Mouse (Mus musculus) MEL (cell line): ENCODE results near the gene Sdhc. TPM values are rescaled to one million over a fixed set of nuclear protein-coding genes. Genes with fewer than 3 reads are reported as not detected.

Experiments used
- DNase-seq: peaks from one replicate; pipeline ENCODE4 v3.0.0; 2011; ENCODE audit warnings: low read depth, low spot score
- H3K27ac ChIP-seq: 2 replicates; pipeline ENCODE4 v1.5.1; 2012; ENCODE audit warnings: low read depth, mild to moderate bottlenecking, control low read depth, low read length, moderate library complexity; ENCODE audit not compliant: control insufficient read depth
- H3K27me3 ChIP-seq, 2 experiments: fragments of 150-350 bp in 1 of 2; sonication (generic) in 1 of 2; 2 replicates each; pipeline ENCODE4 v1.6.1; 2012; ENCODE audit warnings: low read length in 2 of 2, mild to moderate bottlenecking in 2 of 2, improper control_type of control experiment in 1 of 2, moderate library complexity in 1 of 2; ENCODE audit not compliant: insufficient read depth in 2 of 2, control insufficient read depth in 1 of 2
- H3K36me3 ChIP-seq, 2 experiments: 2 replicates each; pipeline ENCODE4 v1.6.1; 2012 to 2014; ENCODE audit warnings: low read length in 2 of 2, improper control_type of control experiment in 1 of 2, inconsistent platforms in 1 of 2, mild to moderate bottlenecking in 1 of 2; ENCODE audit not compliant: insufficient read depth in 2 of 2, control insufficient read depth in 1 of 2
- H3K4me1 ChIP-seq, 2 experiments: fragments of 150-350 bp in 1 of 2; sonication (generic) in 1 of 2; 2 replicates each; pipeline ENCODE4 v1.6.1; 2012; ENCODE audit warnings: low read length in 2 of 2, improper control_type of control experiment in 1 of 2, mild to moderate bottlenecking in 1 of 2; ENCODE audit not compliant: insufficient read depth in 2 of 2, control insufficient read depth in 1 of 2
- H3K4me3 ChIP-seq, 2 experiments: fragments of 150-350 bp in 1 of 2; sonication (generic) in 1 of 2; 2 replicates each; pipeline ENCODE4 v1.5.1; 2012; ENCODE audit warnings: low read depth in 2 of 2, low read length in 2 of 2, mild to moderate bottlenecking in 2 of 2, moderate library complexity in 2 of 2, control low read depth in 1 of 2, improper control_type of control experiment in 1 of 2; ENCODE audit not compliant: control insufficient read depth in 1 of 2, insufficient read depth in 1 of 2
- H3K79me2 ChIP-seq: 2 replicates; pipeline ENCODE4 v1.6.1; 2012; ENCODE audit warnings: mild to moderate bottlenecking, low read length, moderate library complexity; ENCODE audit not compliant: control insufficient read depth, poor library complexity, insufficient read depth
- H3K9ac ChIP-seq: 2 replicates; pipeline ENCODE4 v1.6.1; 2012; ENCODE audit warnings: low read depth, mild to moderate bottlenecking, control low read depth, low read length, moderate library complexity; ENCODE audit not compliant: control insufficient read depth, poor library complexity, severe bottlenecking
- H3K9me3 ChIP-seq: fragments of 150-350 bp; sonication (generic); replicated peaks from 2 replicates; pipeline ENCODE4 v1.6.1; 2012; ENCODE audit warnings: mild to moderate bottlenecking, low read length, improper control_type of control experiment, moderate library complexity; ENCODE audit not compliant: insufficient read depth
- BHLHE40 ChIP-seq: IDR thresholded peaks from 2 replicates; pipeline ENCODE4 v1.6.1; 2012; ENCODE audit warnings: low read depth, mild to moderate bottlenecking, inconsistent platforms, low read length, improper control_type of control experiment, borderline replicate concordance
- CHD1 ChIP-seq: IDR thresholded peaks from 2 replicates; pipeline ENCODE4 v1.6.1; 2012; ENCODE audit warnings: low read depth, mild to moderate bottlenecking, inconsistent platforms, low read length, improper control_type of control experiment
- ELF1 ChIP-seq: IDR thresholded peaks from 2 replicates; pipeline ENCODE4 v1.6.1; 2014; ENCODE audit warnings: low read depth, mild to moderate bottlenecking, inconsistent platforms, low read length, improper control_type of control experiment, moderate library complexity
- EP300 ChIP-seq, 2 experiments: IDR thresholded peaks; 2 replicates each; pipeline ENCODE4 v1.6.1; 2011; ENCODE audit warnings: improper control_type of control experiment in 2 of 2, low read length in 2 of 2, low read depth in 1 of 2, mild to moderate bottlenecking in 1 of 2
- ETS1 ChIP-seq: IDR thresholded peaks from 2 replicates; pipeline ENCODE4 v1.6.1; 2012; ENCODE audit warnings: low read depth, mild to moderate bottlenecking, inconsistent platforms, low read length, improper control_type of control experiment, moderate library complexity
- GATA1 ChIP-seq: IDR thresholded peaks from 2 replicates; pipeline ENCODE4 v1.6.1; 2011; ENCODE audit warnings: low read depth, low read length, improper control_type of control experiment
- MAX ChIP-seq: IDR thresholded peaks from 2 replicates; pipeline ENCODE4 v1.6.1; 2011; ENCODE audit warnings: low read length, improper control_type of control experiment
- MEF2A ChIP-seq: IDR thresholded peaks from 2 replicates; pipeline ENCODE4 v1.6.1; 2014; ENCODE audit warnings: low read depth, mild to moderate bottlenecking, inconsistent platforms, low read length, improper control_type of control experiment; ENCODE audit not compliant: poor library complexity, insufficient replicate concordance, severe bottlenecking; ENCODE audit errors: extremely low read depth
- MYB ChIP-seq: IDR thresholded peaks from 2 replicates; pipeline ENCODE4 v1.6.1; 2011; ENCODE audit warnings: mild to moderate bottlenecking, low read depth, low read length, improper control_type of control experiment
- NELFE ChIP-seq: IDR thresholded peaks from 2 replicates; pipeline ENCODE4 v1.6.1; 2011; ENCODE audit warnings: low read depth, low read length, improper control_type of control experiment
- NRF1 ChIP-seq: IDR thresholded peaks from 2 replicates; pipeline ENCODE4 v1.6.1; 2014; ENCODE audit warnings: low read depth, mild to moderate bottlenecking, inconsistent platforms, low read length, improper control_type of control experiment, moderate library complexity; ENCODE audit not compliant: poor library complexity, insufficient read depth, severe bottlenecking
- POLR2AphosphoS2 ChIP-seq: IDR thresholded peaks from 2 replicates; pipeline ENCODE4 v1.6.1; 2011; ENCODE audit warnings: low read length, improper control_type of control experiment
- POLR2AphosphoS5 ChIP-seq: IDR thresholded peaks from 2 replicates; pipeline ENCODE4 v1.6.1; 2012; ENCODE audit warnings: low read depth, borderline replicate concordance, mild to moderate bottlenecking, inconsistent platforms, low read length, moderate library complexity, mixed read lengths
- RAD21 ChIP-seq: IDR thresholded peaks from 2 replicates; pipeline ENCODE4 v1.6.1; 2011; ENCODE audit warnings: mild to moderate bottlenecking, low read depth, low read length, improper control_type of control experiment
- RCOR1 ChIP-seq: IDR thresholded peaks from 2 replicates; pipeline ENCODE4 v1.6.1; 2012; ENCODE audit warnings: low read depth, mild to moderate bottlenecking, inconsistent platforms, low read length, improper control_type of control experiment
- SIN3A ChIP-seq: IDR thresholded peaks from 2 replicates; pipeline ENCODE4 v1.6.1; 2012; ENCODE audit warnings: low read length, improper control_type of control experiment, inconsistent platforms
- TBP ChIP-seq: IDR thresholded peaks from 2 replicates; pipeline ENCODE4 v1.8.0; 2011; ENCODE audit warnings: low read depth, low read length, improper control_type of control experiment
- UBTF ChIP-seq: IDR thresholded peaks from 2 replicates; pipeline ENCODE4 v1.6.1; 2012; ENCODE audit warnings: low read depth, mild to moderate bottlenecking, inconsistent platforms, low read length, improper control_type of control experiment, moderate library complexity, borderline replicate concordance; ENCODE audit not compliant: insufficient read depth
- ZNF384 ChIP-seq: IDR thresholded peaks from 2 replicates; pipeline ENCODE4 v1.6.1; 2012; ENCODE audit warnings: low read depth, mild to moderate bottlenecking, inconsistent platforms, low read length, improper control_type of control experiment
- polyA plus RNA-seq, 2 experiments: library from polyadenylated mRNA; stranded (reverse) in 1 of 2; unstranded in 1 of 2; fragments of >175 nt in 1 of 2; fragments of >200 nt in 1 of 2; gene quantifications; 2 replicates each; pipeline versions ENCODE4 v1.2.1 to v1.2.4; 2012; ENCODE audit warnings: low replicate concordance in 2 of 2, low read depth in 1 of 2; ENCODE audit not compliant: insufficient read length in 2 of 2, insufficient read depth in 1 of 2, missing spikeins in 1 of 2
- total RNA-seq: library from RNA; depleted of rRNA; stranded (reverse); fragments of 300-350 nt; gene quantifications from 2 replicates; pipeline ENCODE4 v1.2.3, GENCODE M21; 2012

Sdhc gene
- total and polyA plus RNA-seq, 3 experiments, result 79.4 to 224 TPM; not detected in 1

- H3K9me3 ChIP-seq, result no peaks in the 10 kb centered on the region
- no peak overlapping the region for H3K9ac ChIP-seq
- H3K36me3 ChIP-seq, result peaks cover 0 to 4% of the 10 kb centered on the region in 2 experiments; a peak in 2 of 4 replicates
- peaks cover 0 to 5% of the 10 kb centered on the region in 2 experiments; a peak in 1 of 4 replicates for H3K4me1 ChIP-seq
- no peak overlapping the region for H3K4me3 ChIP-seq
- no peak for TF ChIP-seq MYB
- TF ChIP-seq RCOR1, result no peak
- no peak for TF ChIP-seq MEF2A
- TF ChIP-seq CHD1, result no peak
- no peak for TF ChIP-seq TBP
- no peak for TF ChIP-seq POLR2AphosphoS5
- TF ChIP-seq ETS1, result no peak
- no peak for TF ChIP-seq NRF1
- TF ChIP-seq UBTF, result no peak
- no peak for TF ChIP-seq RAD21
- TF ChIP-seq ZNF384, result no peak
- TF ChIP-seq MAX, result no peak
- TF ChIP-seq EP300 (IDR thresholded peaks at IDR 0.05; ENCODE audit: low read depth in 1 of 2, low read length in 2 of 2), result no peak
- TF ChIP-seq, all 39 proteins: peak for 0
- Histone ChIP-seq H3K27ac (no peak overlapping the region), H3K27me3 (peaks cover 0 to 3% of the 10 kb centered on the region in 2 experiments; a peak in 2 of 4 replicates), H3K79me2 (no peaks in the 10 kb centered on the region)
- no peak for DNase-seq
Measured at GRCm38 (mm10) chr1:171190832-171191231, 40.4 kb upstream of the Sdhc start.

DNA sequence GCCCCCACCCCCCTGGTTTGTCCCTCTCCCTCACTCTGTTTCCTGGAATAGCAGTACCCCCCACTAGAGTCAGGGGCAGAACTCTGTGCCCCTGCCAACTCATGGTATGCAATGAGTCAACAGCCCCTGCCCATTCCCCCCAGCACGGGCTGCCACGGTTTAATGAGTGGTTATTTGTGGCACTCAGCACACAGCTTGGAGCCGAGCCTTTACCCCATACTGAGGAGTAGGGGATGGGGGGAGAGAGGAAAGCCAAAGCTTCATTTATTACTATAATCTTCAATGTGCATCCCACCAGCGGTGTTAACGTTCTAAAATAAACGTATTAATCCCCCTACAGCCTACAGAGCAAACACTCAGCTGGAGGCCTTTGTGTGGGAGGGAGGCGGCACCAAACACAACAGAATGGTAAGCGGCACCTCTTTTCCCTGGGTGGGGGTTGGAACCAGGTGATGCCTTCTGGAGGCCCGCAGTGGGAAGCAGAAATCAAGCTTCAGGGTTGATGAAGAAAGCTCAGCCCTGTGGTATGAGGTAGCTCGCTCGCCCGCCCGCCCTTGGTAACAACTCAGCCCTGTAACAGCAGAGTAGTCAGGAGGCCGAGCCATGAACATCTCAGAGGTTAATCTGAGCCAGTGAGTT is 39.2 kb upstream of the Sdhc start:
- H3K4me1 ChIP-seq, result peaks cover 0 to 5% of the 10 kb centered on the region in 2 experiments; a peak in 1 of 4 replicates
- no peaks in the 10 kb centered on the region for H3K9me3 ChIP-seq
- no peak for DNase-seq

More for the DNA sequence above, 39.2 kb upstream of the Sdhc start:
- H3K36me3 ChIP-seq, result peaks cover 0 to 4% of the 10 kb centered on the region in 2 experiments; a peak in 2 of 4 replicates
- TF ChIP-seq NRF1 (no peak), GATA1 (no peak), MAX (no peak), ELF1 (no peak), MEF2A (no peak), BHLHE40 (no peak), SIN3A (no peak), NELFE (no peak), POLR2AphosphoS2 (no peak)
- H3K4me3 ChIP-seq, result no peak overlapping the region
- H3K9ac ChIP-seq, result no peak overlapping the region
- peaks cover 0 to 3% of the 10 kb centered on the region in 2 experiments; a peak in 2 of 4 replicates for H3K27me3 ChIP-seq
- H3K27ac ChIP-seq, result no peak overlapping the region
- H3K79me2 ChIP-seq, result no peaks in the 10 kb centered on the region
